Mouse (Mus musculus): Measurements from ENCODE around the gene Fam89b. TPM values are rescaled to one million over a fixed set of nuclear protein-coding genes. Genes with fewer than 3 reads are reported as not detected.
"Not testable (repeated sequence)": the region's sequence is repeated elsewhere in the genome, so short reads cannot be mapped to it uniquely, and the experiment has no call there.

The Fam89b gene
- total RNA-seq, 2 experiments from 2014 or later = 44.0 to 47.7 TPM

- no peak for DNase-seq
- intact Hi-C loops (cut with DNase I) = loop anchor here (2.0 kb wide), 1 partner anchor 197 kb away; the partner anchor contains the start of gene Cfl1
These were observed 41.7 kb downstream of the Fam89b start for GRCm38 (mm10) chr19:5687738-5688137.

GRCm38 (mm10) chr19:5686954-5687353 lies 42.5 kb downstream of the Fam89b start:
- intact Hi-C loops (cut with DNase I); DNase-seq: not testable (repeated sequence)

- intact Hi-C loops (cut with DNase I) = no loop called here
- DNase-seq = no peak
These were observed 43.0 kb downstream of the Fam89b start for GRCm38 (mm10) chr19:5686437-5686836.

GRCm38 (mm10) chr19:5685861-5686260 lies 43.6 kb downstream of the Fam89b start:
- intact Hi-C loops (cut with DNase I) = no loop called here
- no peak for DNase-seq

- intact Hi-C loops (cut with DNase I) = no loop called here
- no peak for DNase-seq
These were observed 44.0 kb downstream of the Fam89b start for GRCm38 (mm10) chr19:5685431-5685830.

- intact Hi-C loops (cut with DNase I) = no loop called here
- DNase-seq = no peak
These were observed 44.5 kb downstream of the Fam89b start for GRCm38 (mm10) chr19:5684985-5685384.

GRCm38 (mm10) chr19:5684236-5684635 lies 45.2 kb downstream of the Fam89b start:
- DNase-seq = no peak
- intact Hi-C loops (cut with DNase I) = no loop called here

GRCm38 (mm10) chr19:5680432-5680831 lies 49.0 kb downstream of the Fam89b start:
- no peak for DNase-seq
- intact Hi-C loops (cut with DNase I) = no loop called here

Small RNA genes within 50 kb of the gene (microRNA-seq; reads per million reads assigned to microRNA genes)
- gene Mir6987 = 0 to 0.70 reads per million in 2 experiments

Other genes starting within 250 kb of the Fam89b start
- gene Mus81, start 241.3 kb downstream of the Fam89b start, total RNA-seq (2021) = 10 to 100 TPM; 24.3 to 25.5 TPM
- gene Cfl1, start 239.2 kb downstream of the Fam89b start, total RNA-seq (2021) = 100 to 1,000 TPM; 497 to 519 TPM
- 1 to 10 TPM in 1 of 2 experiments, under 1 TPM in 1; 0.69 to 1.2 TPM for gene 1700020D05Rik, start 225.9 kb downstream of the Fam89b start, total RNA-seq (2021)
- 1 to 10 TPM; 6.1 to 7.7 TPM for gene Snx32, start 219.1 kb downstream of the Fam89b start, total RNA-seq (2021)
- gene Ovol1, start 169.0 kb downstream of the Fam89b start, total RNA-seq (2021) = not detected
- gene Ap5b1, start 161.6 kb downstream of the Fam89b start, total RNA-seq (2021) = 1 to 10 TPM; 4.1 to 4.5 TPM
- gene Rnaseh2c, start 127.8 kb downstream of the Fam89b start, total RNA-seq (2021) = 10 to 100 TPM; 63.6 to 76.0 TPM
- 10 to 100 TPM; 34.2 to 43.5 TPM for gene Kat5, start 119.4 kb downstream of the Fam89b start, total RNA-seq (2021)
- 10 to 100 TPM; 32.6 to 38.2 TPM for gene Rela, start 92.2 kb downstream of the Fam89b start, total RNA-seq (2021)
- gene Sipa1, start 65.9 kb downstream of the Fam89b start, total RNA-seq (2021) = 10 to 100 TPM; 44.2 to 49.6 TPM
- 10 to 100 TPM; 41.3 to 47.8 TPM for gene Map3k11, start 40.9 kb downstream of the Fam89b start, total RNA-seq (2021)
- gene Pcnx3, start 40.7 kb downstream of the Fam89b start, total RNA-seq (2021) = 10 to 100 TPM; 34.7 to 37.9 TPM
- gene Kcnk7, start 25.3 kb downstream of the Fam89b start, total RNA-seq (2021) = not detected
- gene Ehbp1l1, start 3.3 kb downstream of the Fam89b start, total RNA-seq (2021) = 100 to 1,000 TPM; 154 to 161 TPM
- gene Ltbp3, start 11.3 kb upstream of the Fam89b start, total RNA-seq (2021) = 10 to 100 TPM; 77.0 to 79.2 TPM
- 10 to 100 TPM; 63.4 to 65.7 TPM for gene Scyl1, start 41.8 kb upstream of the Fam89b start, total RNA-seq (2021)
- gene Frmd8, start 145.6 kb upstream of the Fam89b start, total RNA-seq (2021) = 10 to 100 TPM; 19.0 to 20.5 TPM
- gene Slc25a45, start 148.2 kb upstream of the Fam89b start, total RNA-seq (2021) = 1 to 10 TPM; 4.6 to 5.9 TPM
- gene Tigd3, start 164.5 kb upstream of the Fam89b start, total RNA-seq (2021) = 1 to 10 TPM; 1.1 to 1.2 TPM
- gene Dpf2, start 183.4 kb upstream of the Fam89b start, total RNA-seq (2021) = 100 to 1,000 TPM; 100 to 101 TPM
- gene Cdc42ep2, start 195.2 kb upstream of the Fam89b start, total RNA-seq (2021) = 10 to 100 TPM; 14.0 to 16.0 TPM
- 10 to 100 TPM; 21.1 TPM for gene Pola2, start 234.5 kb upstream of the Fam89b start, total RNA-seq (2021)